Mouse (Mus musculus) cerebellum, adult 9-11 months (tissue): ENCODE measurements around the gene Pvr.
"Not testable (repeated sequence)": the region's sequence is repeated elsewhere in the genome, so short reads cannot be mapped to it uniquely, and the experiment has no call there.

Source experiments
- DNase-seq: peaks from one replicate; pipeline ENCODE4 v3.0.0; 2022

Gene Pvr

DNA sequence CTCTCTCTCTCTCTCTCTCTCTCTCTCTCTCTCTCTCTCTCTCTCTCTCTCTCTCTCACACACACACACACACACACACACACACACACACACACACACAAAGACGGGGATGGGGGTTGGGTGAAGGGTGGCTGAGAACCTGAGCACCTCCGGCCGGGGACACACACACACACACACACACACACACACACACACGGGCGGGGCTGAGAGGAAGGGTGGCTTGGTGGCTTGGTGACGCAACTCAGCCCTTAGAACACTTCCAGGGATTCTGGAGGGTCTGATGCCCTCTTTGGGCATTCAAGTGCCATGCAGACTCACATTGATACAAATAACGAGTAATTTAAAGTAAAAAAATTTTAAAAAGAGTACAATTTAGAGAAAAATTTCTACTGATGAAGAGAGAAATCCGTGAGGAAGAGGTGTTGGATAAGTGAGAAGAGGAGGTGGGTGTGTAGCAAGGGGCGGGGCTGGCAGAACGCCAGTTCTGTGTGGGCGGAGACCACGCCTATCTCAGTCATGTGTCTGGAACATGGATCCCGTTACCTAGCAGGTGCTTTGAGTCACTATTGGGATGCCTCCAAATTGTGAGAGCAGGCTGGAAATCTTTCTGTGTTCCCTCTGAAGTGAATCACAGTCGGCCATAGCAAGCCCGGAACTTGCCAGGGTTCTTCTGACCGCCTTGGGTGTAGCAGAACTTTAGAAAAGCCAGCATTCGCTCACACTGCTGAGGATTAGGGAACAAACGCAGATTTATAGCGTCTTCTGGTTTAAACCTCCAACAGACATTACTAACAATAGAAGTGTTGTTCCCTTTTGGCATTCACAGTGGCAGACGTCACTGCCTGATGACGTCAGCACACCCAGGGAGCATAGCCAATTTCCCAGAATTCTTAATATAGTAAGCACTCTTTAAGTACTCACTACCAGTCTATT is 12.2 kb upstream of the Pvr start:
- peak; percentile 66 for DNase-seq

DNA sequence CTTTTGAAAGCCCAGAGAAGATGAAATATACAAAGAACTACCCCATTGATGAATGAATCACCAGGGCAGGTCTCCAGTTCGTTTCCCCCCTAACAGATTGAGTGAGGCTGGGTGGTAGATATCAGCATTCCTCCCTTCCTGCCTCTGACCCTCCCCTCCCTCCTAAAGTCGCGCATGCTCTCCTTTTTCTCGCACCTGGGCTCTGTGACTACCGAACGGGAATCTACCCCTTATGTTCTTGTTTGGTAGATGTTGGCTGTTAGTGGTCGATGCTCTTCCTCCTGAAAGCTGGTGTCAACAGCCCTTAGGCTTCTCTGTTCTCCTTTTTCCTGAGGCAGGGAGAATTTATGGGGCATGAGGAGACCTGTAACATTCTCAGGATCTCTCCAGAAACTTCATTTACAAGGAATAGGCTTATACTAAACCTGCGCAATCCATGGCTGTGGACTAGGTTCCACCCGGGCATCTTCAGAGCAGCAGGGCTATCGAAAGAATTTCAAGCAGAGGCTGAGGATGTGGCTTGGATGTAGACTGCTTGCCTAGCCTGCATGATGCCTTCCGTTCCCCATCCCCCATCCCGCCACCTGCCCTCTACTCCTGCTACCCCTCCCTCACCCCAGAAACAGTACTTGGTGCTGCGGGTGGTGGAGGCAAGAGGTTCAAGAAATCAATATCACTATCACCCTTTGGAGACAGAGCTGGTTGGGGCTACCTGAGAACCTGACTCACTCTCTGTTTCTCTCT is 11.3 kb upstream of the Pvr start:
- DNase-seq = no peak

DNA sequence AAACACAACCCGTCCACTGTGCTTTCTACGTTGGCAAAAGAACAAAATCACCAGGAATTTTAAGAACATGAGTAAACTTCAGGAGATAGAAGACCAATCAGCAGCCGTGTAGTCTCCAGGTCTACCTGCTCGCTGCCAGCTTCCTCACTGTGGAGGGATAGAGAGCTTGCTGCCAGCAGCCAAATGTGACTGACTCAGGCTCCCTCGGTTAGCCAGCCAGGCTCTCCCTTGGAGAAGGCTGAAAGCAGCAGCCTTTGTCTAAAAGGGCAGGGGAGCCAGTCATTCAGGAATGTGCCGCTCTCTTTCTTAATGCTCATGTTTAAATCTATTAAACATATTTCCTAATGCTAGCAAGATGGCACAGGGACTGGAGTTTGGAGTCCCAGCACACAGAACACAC is 9.5 kb upstream of the Pvr start:
- DNase-seq = not testable (repeated sequence)

DNA sequence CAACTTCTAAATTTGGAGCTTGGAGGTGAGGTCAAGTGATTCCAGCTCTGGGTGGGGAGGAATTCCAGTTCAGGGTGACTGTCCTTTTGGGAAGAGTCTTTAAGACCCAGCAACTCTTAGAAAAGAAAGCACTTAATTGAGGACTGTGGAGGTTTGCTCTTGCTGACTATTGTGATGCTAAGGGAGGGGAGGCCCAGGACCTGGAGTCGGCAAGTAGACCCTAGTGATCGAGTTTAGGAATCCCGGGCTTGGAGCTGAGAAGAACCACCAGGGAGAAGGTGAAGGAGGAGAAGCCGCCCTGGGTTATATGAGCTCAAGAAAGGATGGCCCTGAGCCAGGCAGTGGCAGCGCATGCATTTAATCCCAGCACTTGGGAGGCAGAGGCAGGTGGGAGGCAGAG is 7.5 kb upstream of the Pvr start:
- DNase-seq = no peak

DNA sequence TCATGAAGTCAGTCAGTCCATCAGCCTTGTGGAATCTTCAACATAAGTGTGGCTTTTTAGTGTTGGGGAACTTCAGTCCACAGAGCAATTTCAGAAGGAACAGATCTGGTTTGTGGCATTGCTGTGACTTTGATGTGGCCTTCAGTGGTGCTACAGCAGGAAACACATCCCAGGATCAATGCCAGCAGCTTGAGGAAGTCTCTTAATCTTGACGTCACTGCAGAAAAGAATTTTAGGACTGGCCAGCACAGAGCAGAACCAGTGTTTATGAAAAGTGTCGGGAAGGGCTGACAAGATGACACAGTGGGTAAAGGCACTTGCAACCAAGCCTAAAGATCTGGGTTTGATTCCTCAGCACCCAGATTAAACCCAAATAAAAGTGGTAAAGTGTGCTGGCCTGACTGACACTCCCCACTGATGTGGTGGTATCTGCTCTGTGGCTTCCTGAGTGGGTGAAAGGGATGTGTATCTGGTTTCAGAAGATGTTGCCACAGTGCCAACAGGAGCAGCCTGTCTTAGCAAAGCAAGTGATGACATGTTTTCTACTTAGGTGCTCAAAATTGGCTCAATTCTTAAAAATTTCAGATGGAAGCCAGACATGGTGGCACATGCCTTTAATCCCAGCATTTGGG is 6.0 kb upstream of the Pvr start:
- no peak for DNase-seq

DNA sequence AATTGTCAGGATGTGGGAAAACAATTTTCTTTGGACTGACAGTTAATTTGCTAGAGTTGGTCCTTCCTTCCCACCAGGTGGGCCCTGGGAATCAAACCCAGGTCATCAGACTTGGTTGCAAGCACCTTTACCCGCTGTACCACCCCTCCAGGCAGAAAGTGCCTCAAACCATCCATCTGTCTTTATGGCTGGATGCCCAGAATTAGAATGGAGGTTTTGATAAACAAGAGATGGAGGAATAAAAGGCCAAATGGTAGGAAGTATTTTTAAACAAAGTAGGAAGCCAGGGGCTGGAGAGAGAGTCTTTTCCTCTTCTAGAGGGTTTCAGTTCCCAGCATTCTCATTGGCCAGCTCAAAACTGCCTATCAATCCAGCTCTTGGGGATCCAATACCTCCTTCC is 4.4 kb upstream of the Pvr start:
- DNase-seq = peak; percentile 21

DNA sequence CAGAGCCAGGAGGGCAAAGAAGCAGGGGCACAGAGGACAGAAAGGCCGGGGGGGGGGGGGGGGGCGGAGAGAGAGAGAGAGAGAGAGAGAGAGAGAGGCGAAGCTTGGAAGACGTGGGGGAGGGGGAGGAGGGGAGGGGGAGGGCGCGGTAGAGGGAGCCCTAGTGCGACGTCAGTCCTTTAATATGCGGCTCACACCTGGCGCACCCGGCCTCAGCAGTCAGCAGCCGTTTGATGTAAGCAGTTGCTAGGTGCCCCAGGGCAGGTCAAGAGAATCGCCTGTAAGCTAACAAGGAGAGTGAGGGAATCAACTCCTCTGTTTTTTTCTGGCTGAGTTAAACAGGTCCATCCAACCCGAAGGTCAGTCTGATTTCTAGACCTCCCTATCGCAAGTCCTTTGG is 2.8 kb upstream of the Pvr start:
- no peak for DNase-seq

DNA sequence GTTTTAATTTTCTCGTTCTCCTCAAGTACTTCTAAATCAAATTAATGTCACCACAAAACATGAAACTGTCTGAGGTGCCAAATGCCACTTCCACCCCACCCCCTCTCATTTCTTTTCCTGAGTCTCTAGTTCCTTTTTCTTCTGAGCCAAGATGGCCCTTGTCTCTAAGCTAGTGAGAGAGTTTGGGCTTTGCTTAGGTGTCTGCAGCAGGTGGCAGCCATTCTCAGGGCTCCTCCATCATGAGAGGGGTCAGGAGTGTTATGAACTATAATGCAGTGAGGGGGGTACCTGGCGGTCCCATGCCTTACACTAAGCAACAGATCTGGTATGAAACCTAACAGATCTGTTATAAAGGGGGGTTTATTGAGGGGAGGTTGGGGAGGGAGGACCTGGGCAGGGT is 2.4 kb upstream of the Pvr start:
- DNase-seq = no peak

DNA sequence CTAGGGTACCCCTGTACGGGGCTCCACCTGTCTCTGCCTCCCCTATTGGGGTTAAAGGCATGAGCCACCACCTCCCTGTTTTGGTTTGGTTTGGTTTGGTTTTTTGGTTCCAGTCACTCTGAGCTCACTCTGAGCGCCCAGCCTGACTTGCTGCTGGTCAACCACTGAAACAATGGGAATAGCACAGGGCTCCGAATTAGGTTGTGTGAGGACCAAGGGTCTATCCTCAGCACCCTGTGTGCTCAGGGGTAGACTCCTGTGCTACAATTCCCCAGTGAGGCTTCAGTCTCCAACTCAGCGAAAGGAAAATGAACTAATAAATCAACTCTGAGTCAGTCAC is 824 bp downstream of the Pvr start:
- DNase-seq = no peak

DNA sequence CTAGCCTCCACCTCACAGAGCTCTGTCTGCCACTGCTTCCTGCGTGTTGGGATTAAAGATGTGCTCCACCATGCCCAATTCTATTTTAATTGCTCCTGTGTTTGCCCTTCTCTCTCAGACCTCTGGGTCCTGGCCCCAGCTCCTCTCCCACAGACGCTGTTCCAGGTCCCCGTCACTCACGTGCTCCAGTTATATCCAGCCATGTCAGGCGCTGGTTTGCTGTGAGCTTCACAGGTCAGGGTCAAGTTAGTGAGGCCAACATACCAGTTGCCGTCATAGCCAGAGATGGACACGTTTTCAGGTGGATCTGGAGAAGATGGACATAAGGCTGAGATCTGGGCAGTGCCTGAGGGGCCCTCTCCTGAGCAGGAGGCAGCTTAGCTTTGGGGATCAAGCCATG is 6.4 kb downstream of the Pvr start:
- DNase-seq = no peak

DNA sequence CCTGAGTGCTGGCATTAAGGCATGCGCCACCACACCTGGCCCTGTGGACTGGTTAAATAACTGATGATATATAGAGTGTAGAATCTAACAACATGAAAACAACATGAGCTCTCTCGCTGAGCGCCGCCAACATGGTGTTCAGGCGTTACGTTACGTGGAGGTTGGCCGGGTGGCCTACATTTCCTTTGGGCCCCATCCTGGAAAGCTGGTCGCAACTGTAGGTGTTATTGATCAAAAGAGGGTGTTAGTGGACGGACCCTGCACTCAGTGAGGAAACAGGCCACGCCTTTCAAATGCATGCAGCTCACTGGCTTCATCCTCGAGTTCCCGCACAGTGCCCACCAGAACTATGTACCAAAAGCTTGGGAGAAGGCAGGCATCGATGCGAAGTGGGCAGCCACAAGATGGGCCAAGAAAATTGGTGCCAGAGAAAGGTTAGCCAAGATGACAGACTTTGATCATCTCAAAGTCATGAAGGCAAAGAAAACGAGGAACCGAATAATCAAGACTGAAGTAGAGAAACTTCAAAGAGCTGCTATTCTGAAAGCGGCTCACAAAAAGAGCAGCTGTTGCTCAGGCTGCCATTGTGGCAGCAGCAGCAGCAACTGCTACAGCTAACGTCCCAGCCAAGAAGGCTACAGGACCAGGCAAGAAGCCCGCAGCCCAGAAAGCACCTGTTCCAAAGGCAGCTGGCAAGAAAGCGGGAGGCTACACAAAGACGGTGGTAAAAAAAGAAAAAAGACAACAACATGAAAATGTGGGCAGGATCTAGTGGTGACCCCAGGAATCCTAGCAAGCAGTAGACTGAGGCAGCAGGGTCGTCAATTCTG is 9.1 kb downstream of the Pvr start:
- DNase-seq = no peak

DNA sequence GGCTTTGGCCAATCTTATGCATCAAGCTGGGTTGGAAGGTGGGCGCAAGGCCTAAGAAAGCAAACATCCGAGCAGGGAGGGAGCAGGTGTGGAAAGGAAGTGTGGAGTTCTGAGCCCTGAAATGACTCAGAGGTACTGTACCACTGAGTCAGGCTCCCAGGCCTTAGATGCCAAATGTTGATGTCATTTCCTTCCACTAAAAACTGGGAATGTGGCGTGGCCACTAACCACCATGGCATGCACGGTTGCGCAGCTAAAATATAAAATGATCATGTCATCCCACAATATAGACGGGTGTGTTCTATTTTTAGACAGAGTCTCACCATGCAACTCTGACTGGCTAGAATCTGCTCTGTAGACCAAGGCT is 9.7 kb downstream of the Pvr start:
- no peak for DNase-seq

DNA sequence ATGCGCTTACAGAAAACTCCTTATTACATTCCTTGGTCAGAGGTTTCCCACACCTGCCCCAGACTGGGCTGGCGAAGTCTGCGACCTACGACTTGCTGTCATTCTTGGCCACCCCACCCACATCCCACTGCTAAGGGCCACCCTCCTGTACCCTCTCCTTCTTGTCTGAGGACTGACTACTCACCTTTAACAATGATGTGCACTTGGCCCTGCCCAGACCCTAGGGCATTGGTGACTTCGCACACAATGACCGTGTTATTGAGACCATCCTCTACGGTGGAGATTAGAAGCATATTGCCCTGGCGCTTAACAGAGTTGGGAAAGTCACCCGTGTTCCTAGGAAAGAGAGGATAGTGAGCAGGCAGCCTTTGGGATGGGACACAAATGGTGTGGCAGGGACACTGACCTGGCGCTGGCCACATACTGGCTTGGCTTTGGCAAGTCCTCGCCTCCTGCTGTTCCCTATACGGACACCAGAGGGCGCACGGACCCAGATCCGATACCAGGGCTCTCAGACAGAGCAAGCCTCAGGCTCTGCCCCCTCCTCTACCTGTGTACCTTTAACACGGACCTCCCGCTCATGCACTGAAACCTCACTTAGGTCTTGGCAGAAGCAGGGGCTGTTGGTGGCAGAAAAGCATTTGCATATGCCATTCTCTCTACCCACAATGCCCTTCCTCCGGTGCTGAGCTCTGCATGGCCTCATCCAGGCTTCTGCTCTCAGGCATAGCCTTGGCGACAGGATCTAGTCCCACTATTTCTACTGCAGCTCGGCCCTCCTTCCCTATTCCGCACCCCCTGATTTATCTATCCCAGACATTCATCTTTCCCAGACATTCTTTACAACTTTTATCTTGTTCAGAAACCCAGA is 10.3 kb downstream of the Pvr start:
- DNase-seq = peak; percentile 62

DNA sequence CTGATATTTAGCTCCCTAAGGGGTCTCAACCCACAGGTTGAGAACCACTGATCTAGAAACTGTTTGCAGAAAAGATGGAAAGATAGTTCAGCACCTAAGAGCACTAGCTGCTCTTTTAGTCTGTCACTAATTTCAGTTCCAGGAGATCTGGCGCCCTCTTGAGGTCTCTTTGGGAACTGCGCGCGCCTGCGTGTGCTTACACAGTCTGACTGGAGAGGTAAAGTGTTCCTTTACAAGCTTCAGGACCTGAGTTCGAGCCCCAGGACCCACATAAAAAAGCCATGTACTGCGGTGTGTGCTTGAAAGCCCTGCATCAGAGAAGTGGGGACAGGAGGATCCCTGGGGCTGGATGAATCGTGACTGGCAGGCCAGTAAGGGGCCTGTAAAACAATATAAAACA is 31.1 kb downstream of the Pvr start:
- DNase-seq = no peak

DNA sequence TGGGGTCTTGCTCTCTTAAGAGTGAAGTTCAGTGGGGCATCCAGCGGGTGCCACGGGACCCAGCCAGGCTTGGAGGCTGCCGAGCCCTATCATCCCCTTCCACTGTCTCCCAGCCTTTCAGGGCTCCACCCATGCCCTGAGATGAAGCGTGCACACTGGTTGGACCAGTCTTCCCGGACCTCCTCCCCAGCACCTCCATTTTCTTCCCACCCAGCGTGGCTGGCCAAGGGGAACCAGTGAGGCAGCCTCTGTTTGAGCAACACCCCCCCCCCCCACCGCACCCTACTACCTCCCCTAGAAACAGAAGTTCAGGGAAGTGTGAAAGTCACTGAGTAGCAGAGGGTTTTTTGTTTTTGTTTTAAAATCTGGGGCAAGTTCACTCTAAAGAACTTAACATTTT is 33.1 kb downstream of the Pvr start, which contains the start of gene Ceacam19:
Gene Ceacam19, minus strand, starts transcription at position 117 of the 400 bp plus-strand sequence.
- no peak for DNase-seq

DNA sequence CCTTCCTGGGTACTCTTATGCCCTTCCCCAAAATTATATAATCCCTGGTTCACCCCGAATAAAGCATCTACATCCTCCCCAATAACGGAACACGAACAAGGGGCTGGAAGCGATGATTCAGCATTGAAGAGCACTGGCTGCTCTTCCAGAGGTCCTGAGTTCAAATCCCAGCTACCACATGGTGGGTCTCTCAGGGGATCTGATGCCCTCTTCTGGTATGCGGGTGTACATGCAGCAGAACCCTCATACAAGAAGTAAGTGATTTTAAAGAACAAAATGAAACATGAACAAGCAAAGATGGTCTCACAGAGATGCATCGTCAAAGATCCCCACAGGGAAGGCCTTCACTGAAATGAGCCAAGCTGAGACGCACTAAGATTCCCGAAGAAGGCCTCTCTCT is 40.2 kb downstream of the Pvr start:
- DNase-seq = no peak

DNA sequence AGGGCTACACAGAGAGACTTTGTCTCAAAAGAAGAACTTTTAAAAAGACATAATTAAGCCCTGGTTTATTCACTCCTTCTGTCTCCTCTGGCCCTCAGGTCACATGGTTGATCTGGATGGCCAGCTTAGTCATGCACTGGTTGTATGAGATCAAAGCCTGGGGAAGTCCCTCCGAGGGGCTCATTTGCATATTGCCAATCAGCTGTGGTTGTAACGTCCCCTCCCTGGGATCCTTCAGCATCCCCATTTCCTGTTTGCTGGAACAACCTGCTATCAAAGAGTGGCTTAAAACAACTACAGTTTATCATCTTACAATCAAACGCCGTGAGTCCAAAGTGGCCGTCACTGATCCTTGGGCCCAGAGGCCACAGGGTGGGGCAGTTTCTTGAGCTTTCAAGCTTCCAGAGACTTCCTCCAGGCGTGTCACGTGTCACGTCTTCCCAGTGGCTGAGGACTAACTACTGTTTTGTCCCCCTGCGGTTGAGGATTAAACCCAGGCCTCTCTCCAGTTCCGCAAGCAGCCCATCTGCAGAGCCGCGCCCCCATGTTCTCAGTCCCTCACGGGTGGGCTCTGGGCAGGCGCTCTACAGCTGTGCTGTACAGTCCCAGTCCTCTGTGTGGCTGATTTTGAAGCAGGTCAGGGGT is 44.1 kb downstream of the Pvr start:
- no peak for DNase-seq

DNA sequence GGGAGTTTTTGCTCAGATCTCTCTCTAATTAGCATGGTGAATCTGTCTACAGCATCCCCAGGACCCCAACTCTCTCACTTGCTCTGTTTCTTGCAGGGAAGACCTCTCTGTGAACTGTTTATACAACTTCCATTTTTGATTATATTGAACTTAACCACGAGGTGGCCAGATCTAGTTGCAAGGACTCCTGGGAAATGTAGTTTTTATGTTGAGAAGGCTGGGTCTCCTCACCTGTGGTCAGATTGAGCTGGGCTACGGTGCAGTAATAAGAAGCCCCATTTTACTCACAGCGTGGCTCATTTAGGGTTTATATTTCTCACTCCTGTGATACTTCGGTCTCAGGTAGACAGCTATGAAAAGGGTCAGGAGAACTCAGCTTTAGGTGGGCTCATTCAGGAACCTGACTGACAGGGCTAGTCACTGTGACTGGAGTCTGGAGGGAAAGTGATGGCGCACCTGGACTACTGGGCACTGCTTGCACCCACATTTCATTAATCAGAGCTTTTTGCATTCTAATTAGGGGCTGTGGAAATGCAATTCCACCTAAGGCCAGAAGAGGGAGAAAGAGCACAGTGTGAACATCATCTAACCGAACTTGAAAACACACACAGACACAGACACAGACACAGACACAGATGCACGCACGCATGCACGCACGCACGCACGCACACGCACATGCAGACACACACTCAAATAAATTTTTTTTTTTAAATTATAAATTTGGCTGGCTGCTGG is 44.8 kb downstream of the Pvr start:
- no peak for DNase-seq

DNA sequence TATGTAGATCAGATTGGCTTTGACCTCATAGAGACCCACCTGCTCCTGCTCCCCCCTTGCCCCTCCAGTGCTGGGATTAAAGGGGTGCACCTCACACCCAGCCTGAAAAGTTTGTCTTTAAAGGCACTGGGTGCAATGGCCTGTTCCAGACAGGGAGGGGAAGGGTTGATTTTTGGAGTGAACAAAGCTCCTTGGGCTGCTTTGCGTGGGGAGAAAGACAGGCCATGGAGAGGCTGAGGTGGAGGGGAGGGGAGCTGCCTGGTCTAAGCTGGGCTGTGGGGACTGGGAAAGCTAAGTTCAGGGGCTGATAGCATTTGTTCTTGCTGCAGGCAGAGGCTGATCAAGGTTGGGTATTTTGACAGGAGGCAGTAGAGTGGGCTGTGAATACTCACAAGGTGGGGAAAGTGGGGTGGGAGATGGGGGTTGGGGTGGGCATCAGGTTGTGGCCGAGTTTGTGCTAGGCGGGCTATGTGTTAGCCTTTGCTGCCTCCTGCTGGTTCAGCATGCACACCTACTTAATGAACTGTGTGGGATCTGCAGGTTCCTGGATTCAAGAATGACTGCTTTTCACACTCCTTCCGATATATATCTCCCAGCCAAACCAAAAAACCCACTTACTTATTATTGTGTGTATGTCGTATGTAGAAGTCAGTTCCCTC is 48.9 kb downstream of the Pvr start:
- DNase-seq = no peak

DNA sequence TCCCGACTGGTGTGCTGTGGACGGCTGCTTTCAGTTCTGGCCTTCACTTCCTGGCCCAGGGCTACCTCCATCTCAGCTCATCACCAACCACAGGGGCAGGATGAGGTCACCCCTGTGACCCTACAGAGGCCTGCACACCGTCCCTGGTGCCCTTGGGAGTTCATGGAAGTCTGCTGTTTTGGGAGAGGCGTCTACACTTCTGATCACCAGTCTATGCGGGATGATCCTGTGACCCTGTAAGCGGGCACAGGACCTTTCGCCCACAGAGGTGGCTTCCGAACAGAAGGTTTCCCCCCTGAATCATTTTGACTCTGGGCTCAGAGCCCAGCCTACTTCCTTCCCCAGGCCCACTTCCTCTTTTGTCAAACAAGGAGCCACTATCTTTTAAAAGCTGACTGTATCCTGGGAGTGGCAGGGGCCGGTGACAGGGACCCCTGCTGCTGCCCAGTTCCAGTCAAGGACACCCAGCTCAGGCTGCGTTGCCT is 49.8 kb downstream of the Pvr start:
- no peak for DNase-seq
